Mouse (Mus musculus): ENCODE measurements around the gene Exoc3l4. TPM values are rescaled to one million over a fixed set of nuclear protein-coding genes. Genes with fewer than 3 reads are reported as not detected.

Gene Exoc3l4
- polyA plus RNA-seq, 1 experiment: 58.3 TPM

- TF ChIP-seq MAX (IDR thresholded peaks at IDR 0.05): no peak
- no peak overlapping the region for H3ac ChIP-seq (ENCODE audit: control insufficient read depth, insufficient read length, low read depth)
Measured at GRCm38 (mm10) chr12:111412581-111413284, 4.1 kb upstream of the Exoc3l4 start.

GRCm38 (mm10) chr12:111413300-111413699, 3.5 kb upstream of the Exoc3l4 start:
- Histone ChIP-seq H3K79me3 (ENCODE audit: low read depth) (no peaks in the 10 kb centered on the region), H3K4me3 (ENCODE audit: insufficient read depth, poor library complexity, severe bottlenecking) (no peak overlapping the region), H3K36me3 (ENCODE audit: control insufficient read depth, insufficient read depth) (no peaks in the 10 kb centered on the region), H3ac (ENCODE audit: control insufficient read depth, insufficient read length, low read depth) (peak overlapping the region; percentile 5), H3K27me3 (ENCODE audit: control insufficient read depth, insufficient read depth, insufficient read length) (no peaks in the 10 kb centered on the region), H3K79me2 (ENCODE audit: control insufficient read depth, insufficient read depth) (no peaks in the 10 kb centered on the region)
- peak; percentile 99 for TF ChIP-seq CTCF (IDR thresholded peaks at IDR 0.05; ENCODE audit: control insufficient read depth, insufficient read depth, insufficient read length)
- TF ChIP-seq MAX (IDR thresholded peaks at IDR 0.05): no peak
- TF ChIP-seq MYOD1 (IDR thresholded peaks at IDR 0.05; ENCODE audit: control insufficient read depth, insufficient read length, low read depth): no peak
- TF ChIP-seq MYOG (IDR thresholded peaks at IDR 0.05; ENCODE audit: control insufficient read depth, extremely low read depth, insufficient read length): no peak

More at GRCm38 (mm10) chr12:111412581-111413284, 4.1 kb upstream of the Exoc3l4 start:
- Histone ChIP-seq H3K79me2 (ENCODE audit: control insufficient read depth, insufficient read depth) (no peaks in the 10 kb centered on the region), H3K36me3 (ENCODE audit: control insufficient read depth, insufficient read depth) (no peaks in the 10 kb centered on the region), H3K4me3 (ENCODE audit: insufficient read depth, poor library complexity, severe bottlenecking) (no peak overlapping the region), H3K79me3 (ENCODE audit: low read depth) (no peaks in the 10 kb centered on the region), H3K27me3 (ENCODE audit: control insufficient read depth, insufficient read depth, insufficient read length) (no peaks in the 10 kb centered on the region)

- Histone ChIP-seq H3ac (ENCODE audit: control insufficient read depth, insufficient read length, low read depth) (no peak overlapping the region), H3K79me2 (ENCODE audit: control insufficient read depth, insufficient read depth) (no peaks in the 10 kb centered on the region), H3K4me3 (ENCODE audit: insufficient read depth, poor library complexity, severe bottlenecking) (no peak overlapping the region), H3K36me3 (ENCODE audit: control insufficient read depth, insufficient read depth) (no peaks in the 10 kb centered on the region), H3K79me3 (ENCODE audit: low read depth) (no peaks in the 10 kb centered on the region), H3K27me3 (ENCODE audit: control insufficient read depth, insufficient read depth, insufficient read length) (no peaks in the 10 kb centered on the region)
- TF ChIP-seq FOSL1 (IDR thresholded peaks at IDR 0.05; ENCODE audit: insufficient read depth, low read length, poor library complexity, severe bottlenecking): no peak
- TF ChIP-seq CEBPB (IDR thresholded peaks at IDR 0.05; ENCODE audit: low read depth): no peak
- TF ChIP-seq MYOD1 (IDR thresholded peaks at IDR 0.05; ENCODE audit: control insufficient read depth, insufficient read length, low read depth): no peak
- no peak for TF ChIP-seq USF1 (IDR thresholded peaks at IDR 0.05; ENCODE audit: low read depth)
- TF ChIP-seq MYOG (IDR thresholded peaks at IDR 0.05; ENCODE audit: control insufficient read depth, extremely low read depth, insufficient read length): no peak
- no peak for TF ChIP-seq MAX (IDR thresholded peaks at IDR 0.05)
- no peak for TF ChIP-seq CTCF (IDR thresholded peaks at IDR 0.05; ENCODE audit: control insufficient read depth, insufficient read depth, insufficient read length)
Measured at GRCm38 (mm10) chr12:111419918-111420317, 3.1 kb downstream of the Exoc3l4 start.

DNA sequence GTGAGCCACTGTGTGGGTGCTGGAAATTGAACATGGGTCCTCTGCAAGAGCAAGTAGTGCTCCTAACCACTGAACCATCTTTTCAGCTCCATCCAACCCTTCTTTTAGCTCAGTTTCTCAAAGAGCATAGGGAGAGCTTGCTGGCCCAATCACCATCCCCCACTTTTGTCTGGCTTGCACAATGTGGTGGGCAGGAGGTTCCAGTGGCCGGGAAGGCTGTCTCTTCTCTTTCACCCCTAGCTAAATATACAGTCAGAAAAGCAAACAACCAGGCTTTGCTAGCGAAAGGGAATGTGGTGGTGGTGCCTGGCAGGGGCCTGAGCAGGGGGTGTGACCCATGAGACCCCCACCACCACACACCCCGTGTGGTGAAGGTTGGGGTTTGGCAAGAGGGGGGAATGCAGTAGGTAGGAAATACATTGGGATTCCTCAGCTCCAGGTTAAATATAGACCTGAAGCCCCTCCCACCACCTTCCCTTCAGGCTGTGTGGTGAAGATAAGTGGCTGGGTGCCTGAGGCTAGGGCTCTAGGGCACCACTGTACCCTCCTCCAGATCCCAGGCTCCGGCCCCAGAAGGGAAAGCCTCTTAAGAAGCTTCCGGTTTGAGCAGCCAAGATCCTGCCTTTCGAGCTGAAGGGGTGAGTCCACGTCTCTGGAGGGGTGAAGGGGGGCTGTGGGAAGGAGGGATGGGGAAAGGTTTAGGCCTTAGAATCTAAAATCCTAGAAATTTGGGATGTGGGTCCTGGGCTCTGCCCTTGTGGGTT, 4.3 kb downstream of the Exoc3l4 start:
- H3ac ChIP-seq (ENCODE audit: control insufficient read depth, insufficient read length, low read depth): no peak overlapping the region
- H3K27me3 ChIP-seq (ENCODE audit: control insufficient read depth, insufficient read depth, insufficient read length): no peaks in the 10 kb centered on the region
- H3K36me3 ChIP-seq (ENCODE audit: control insufficient read depth, insufficient read depth): no peaks in the 10 kb centered on the region
- H3K4me3 ChIP-seq (ENCODE audit: insufficient read depth, poor library complexity, severe bottlenecking): no peak overlapping the region
- no peaks in the 10 kb centered on the region for H3K79me3 ChIP-seq (ENCODE audit: low read depth)
- TF ChIP-seq CEBPB (IDR thresholded peaks at IDR 0.05; ENCODE audit: low read depth): no peak
- no peak for TF ChIP-seq MYOD1 (IDR thresholded peaks at IDR 0.05; ENCODE audit: control insufficient read depth, insufficient read length, low read depth)
- TF ChIP-seq MAX (IDR thresholded peaks at IDR 0.05): no peak
- TF ChIP-seq CTCF (IDR thresholded peaks at IDR 0.05; ENCODE audit: control insufficient read depth, insufficient read depth, insufficient read length): no peak
- no peak for TF ChIP-seq USF1 (IDR thresholded peaks at IDR 0.05; ENCODE audit: low read depth)
- TF ChIP-seq FOSL1 (IDR thresholded peaks at IDR 0.05; ENCODE audit: insufficient read depth, low read length, poor library complexity, severe bottlenecking): no peak
- TF ChIP-seq MYOG (IDR thresholded peaks at IDR 0.05; ENCODE audit: control insufficient read depth, extremely low read depth, insufficient read length): no peak
- H3K79me2 ChIP-seq (ENCODE audit: control insufficient read depth, insufficient read depth): no peaks in the 10 kb centered on the region

DNA sequence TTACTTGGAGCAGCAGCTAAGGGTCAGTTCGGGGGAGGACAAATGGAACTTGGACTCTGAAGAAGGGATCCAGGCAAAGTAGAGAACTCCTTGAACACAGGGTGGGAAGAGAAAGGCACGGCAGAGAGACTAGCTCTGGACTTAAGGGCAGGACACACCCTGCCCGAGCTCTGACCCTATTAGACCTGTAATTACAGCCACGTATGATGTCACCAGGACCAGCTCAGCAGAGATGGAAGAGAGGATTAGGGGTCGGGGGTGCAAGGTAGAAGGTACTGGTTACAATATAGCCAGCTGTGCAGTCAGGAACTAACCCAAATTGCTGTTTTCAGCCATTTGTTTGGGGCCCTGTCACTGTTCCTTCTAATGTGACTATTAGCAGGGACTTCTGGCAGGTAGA, 6.0 kb downstream of the Exoc3l4 start:
- no peak overlapping the region for H3K4me3 ChIP-seq (ENCODE audit: insufficient read depth, poor library complexity, severe bottlenecking)
- no peak overlapping the region for H3ac ChIP-seq (ENCODE audit: control insufficient read depth, insufficient read length, low read depth)
- no peaks in the 10 kb centered on the region for H3K36me3 ChIP-seq (ENCODE audit: control insufficient read depth, insufficient read depth)
- no peaks in the 10 kb centered on the region for H3K79me2 ChIP-seq (ENCODE audit: control insufficient read depth, insufficient read depth)
- TF ChIP-seq USF1 (IDR thresholded peaks at IDR 0.05; ENCODE audit: low read depth) (no peak), MAX (IDR thresholded peaks at IDR 0.05) (no peak), CTCF (IDR thresholded peaks at IDR 0.05; ENCODE audit: control insufficient read depth, insufficient read depth, insufficient read length) (no peak), MYOD1 (IDR thresholded peaks at IDR 0.05; ENCODE audit: control insufficient read depth, insufficient read length, low read depth) (no peak), MYOG (IDR thresholded peaks at IDR 0.05; ENCODE audit: control insufficient read depth, extremely low read depth, insufficient read length) (no peak), CEBPB (IDR thresholded peaks at IDR 0.05; ENCODE audit: low read depth) (no peak), FOSL1 (IDR thresholded peaks at IDR 0.05; ENCODE audit: insufficient read depth, low read length, poor library complexity, severe bottlenecking) (no peak)
- H3K27me3 ChIP-seq (ENCODE audit: control insufficient read depth, insufficient read depth, insufficient read length): no peaks in the 10 kb centered on the region
- H3K79me3 ChIP-seq (ENCODE audit: low read depth): no peaks in the 10 kb centered on the region
